Mouse (Mus musculus): ENCODE measurements around the gene Uba7. TPM values are rescaled to one million over a fixed set of nuclear protein-coding genes. Genes with fewer than 3 reads are reported as not detected.
A peak's percentile ranks its signal among the peaks of the same experiment; 100 is the strongest.

Gene Uba7
- 8.0 and 10.0 TPM in 2 replicates for polyA plus RNA-seq (2012; rRNA removed)

GRCm38 (mm10) chr9:107975399-107976386, at the start of gene Uba7:
Gene Uba7 (plus strand): TSS chr9:107975505.
- TF ChIP-seq POLR2A (IDR thresholded peaks at IDR 0.05; ENCODE audit: borderline replicate concordance, insufficient read depth, low read length) (no peak), CTCF (IDR thresholded peaks at IDR 0.05; ENCODE audit: borderline replicate concordance, insufficient read depth, low read depth, low read length) (no peak)
- DNase-seq = no peak
- no peaks in the 10 kb centered on the region for H3K27me3 ChIP-seq (ENCODE audit: control insufficient read depth, insufficient read depth, low read length)
- no peaks in the 10 kb centered on the region for H3K4me1 ChIP-seq (ENCODE audit: control insufficient read depth, insufficient read depth, low read length)
- no peak within 1 kb of the TSS for H3K4me3 ChIP-seq (replicated peaks; ENCODE audit: insufficient read depth, low read depth, low read length)
- 76% methylated on average over 12 of the region's 12 CpGs for WGBS
- no peak within 1 kb of the TSS for H3K27ac ChIP-seq (ENCODE audit: insufficient read depth, low read length)

GRCm38 (mm10) chr9:107926920-107927420, 48.3 kb upstream of the Uba7 start:
- no peak overlapping the region for H3K4me3 ChIP-seq (replicated peaks; ENCODE audit: insufficient read depth, low read depth, low read length)
- WGBS = 68% methylated on average over 9 of the region's 9 CpGs
- H3K27ac ChIP-seq (ENCODE audit: insufficient read depth, low read length) = no peak overlapping the region
- DNase-seq = no peak
- H3K4me1 ChIP-seq (ENCODE audit: control insufficient read depth, insufficient read depth, low read length) = no peaks in the 10 kb centered on the region
- TF ChIP-seq POLR2A (IDR thresholded peaks at IDR 0.05; ENCODE audit: borderline replicate concordance, insufficient read depth, low read length) (no peak), CTCF (IDR thresholded peaks at IDR 0.05; ENCODE audit: borderline replicate concordance, insufficient read depth, low read depth, low read length) (no peak)
- H3K27me3 ChIP-seq (ENCODE audit: control insufficient read depth, insufficient read depth, low read length) = no peaks in the 10 kb centered on the region

- no peak for DNase-seq
- Histone ChIP-seq H3K27ac (ENCODE audit: insufficient read depth, low read length) (no peak overlapping the region), H3K4me3 (replicated peaks; ENCODE audit: insufficient read depth, low read depth, low read length) (no peak overlapping the region), H3K27me3 (ENCODE audit: control insufficient read depth, insufficient read depth, low read length) (no peaks in the 10 kb centered on the region), H3K4me1 (ENCODE audit: control insufficient read depth, insufficient read depth, low read length) (no peaks in the 10 kb centered on the region)
- 42% methylated on average over 5 of the region's 5 CpGs for whole genome bisulfite sequencing
- TF ChIP-seq POLR2A (IDR thresholded peaks at IDR 0.05; ENCODE audit: borderline replicate concordance, insufficient read depth, low read length) (no peak), CTCF (IDR thresholded peaks at IDR 0.05; ENCODE audit: borderline replicate concordance, insufficient read depth, low read depth, low read length) (no peak)
These were observed 47.6 kb upstream of the Uba7 start for GRCm38 (mm10) chr9:107927749-107928148.

GRCm38 (mm10) chr9:107928169-107928568, 47.1 kb upstream of the Uba7 start, which contains the start of gene Actl11:
Gene Actl11 (plus strand): TSS chr9:107928469.
- WGBS = 71% methylated on average over 3 of the region's 3 CpGs
- H3K27ac ChIP-seq (ENCODE audit: insufficient read depth, low read length) = no peak within 1 kb of the TSS
- DNase-seq = no peak
- no peaks in the 10 kb centered on the region for H3K27me3 ChIP-seq (ENCODE audit: control insufficient read depth, insufficient read depth, low read length)
- TF ChIP-seq POLR2A (IDR thresholded peaks at IDR 0.05; ENCODE audit: borderline replicate concordance, insufficient read depth, low read length) (no peak), CTCF (IDR thresholded peaks at IDR 0.05; ENCODE audit: borderline replicate concordance, insufficient read depth, low read depth, low read length) (no peak)
- H3K4me3 ChIP-seq (replicated peaks; ENCODE audit: insufficient read depth, low read depth, low read length) = no peak within 1 kb of the TSS
- H3K4me1 ChIP-seq (ENCODE audit: control insufficient read depth, insufficient read depth, low read length) = no peaks in the 10 kb centered on the region

- Histone ChIP-seq H3K27ac (ENCODE audit: insufficient read depth, low read length) (no peak overlapping the region), H3K27me3 (ENCODE audit: control insufficient read depth, insufficient read depth, low read length) (no peaks in the 10 kb centered on the region), H3K4me1 (ENCODE audit: control insufficient read depth, insufficient read depth, low read length) (peaks cover 3% of the 10 kb centered on the region), H3K4me3 (replicated peaks; ENCODE audit: insufficient read depth, low read depth, low read length) (no peak overlapping the region)
- 61% methylated on average over 4 of the region's 4 CpGs for WGBS
- no peak for TF ChIP-seq POLR2A (IDR thresholded peaks at IDR 0.05; ENCODE audit: borderline replicate concordance, insufficient read depth, low read length)
- TF ChIP-seq CTCF (IDR thresholded peaks at IDR 0.05; ENCODE audit: borderline replicate concordance, insufficient read depth, low read depth, low read length) = no peak
- no peak for DNase-seq
These were observed 43.1 kb upstream of the Uba7 start for GRCm38 (mm10) chr9:107932221-107932620.

- Histone ChIP-seq H3K27me3 (ENCODE audit: control insufficient read depth, insufficient read depth, low read length) (no peaks in the 10 kb centered on the region), H3K4me3 (replicated peaks; ENCODE audit: insufficient read depth, low read depth, low read length) (no peak overlapping the region), H3K4me1 (ENCODE audit: control insufficient read depth, insufficient read depth, low read length) (peaks cover 3% of the 10 kb centered on the region), H3K27ac (ENCODE audit: insufficient read depth, low read length) (no peak overlapping the region)
- DNase-seq = no peak
- TF ChIP-seq POLR2A (IDR thresholded peaks at IDR 0.05; ENCODE audit: borderline replicate concordance, insufficient read depth, low read length) (no peak), CTCF (IDR thresholded peaks at IDR 0.05; ENCODE audit: borderline replicate concordance, insufficient read depth, low read depth, low read length) (no peak)
- 29% methylated on average over 11 of the region's 11 CpGs for WGBS
These were observed 41.2 kb upstream of the Uba7 start for GRCm38 (mm10) chr9:107934146-107934545.

GRCm38 (mm10) chr9:107935374-107935773, 39.9 kb upstream of the Uba7 start, which contains the start of gene Camkv:
Gene Camkv (plus strand): TSS chr9:107935674.
- Histone ChIP-seq H3K27ac (ENCODE audit: insufficient read depth, low read length) (no peak within 1 kb of the TSS), H3K4me1 (ENCODE audit: control insufficient read depth, insufficient read depth, low read length) (peaks cover 3% of the 10 kb centered on the region), H3K4me3 (replicated peaks; ENCODE audit: insufficient read depth, low read depth, low read length) (peak within 1 kb of the TSS; percentile 44), H3K27me3 (ENCODE audit: control insufficient read depth, insufficient read depth, low read length) (no peaks in the 10 kb centered on the region)
- no peak for DNase-seq
- WGBS = 26% methylated on average over 3 of the region's 3 CpGs
- TF ChIP-seq POLR2A (IDR thresholded peaks at IDR 0.05; ENCODE audit: borderline replicate concordance, insufficient read depth, low read length) (no peak), CTCF (IDR thresholded peaks at IDR 0.05; ENCODE audit: borderline replicate concordance, insufficient read depth, low read depth, low read length) (no peak)
